Mouse (Mus musculus) kidney, postnatal 0 days (tissue): ENCODE data around the gene Etnk1. TPM values are rescaled to one million over a fixed set of nuclear protein-coding genes. Genes with fewer than 3 reads are reported as not detected.
A peak's percentile ranks its signal among the peaks of the same experiment; 100 is the strongest.

Source experiments
- ATAC-seq: fragments of 200-750 bp; cut with Nextera tagmentation; replicated peaks from 2 replicates; pipeline ENCODE4 v1.8.0; 2017; ENCODE audit warnings: low read depth, moderate number of reproducible peaks, moderate TSS enrichment, moderate library complexity; ENCODE audit not compliant: low FRiP score
- DNase-seq: peaks from one replicate; pipeline ENCODE4 v3.0.0-alpha.2; 2016; ENCODE audit warnings: low spot score
- H3K27ac ChIP-seq: fragments of 300-500 bp; sonication (generic); 2 replicates; pipeline ENCODE4 v1.5.1; 2014; ENCODE audit warnings: mild to moderate bottlenecking
- H3K27me3 ChIP-seq: fragments of 300-500 bp; sonication (generic); 2 replicates; pipeline ENCODE4 v1.6.1; 2014; ENCODE audit warnings: low read length, mixed read lengths; ENCODE audit not compliant: insufficient read depth
- H3K36me3 ChIP-seq: fragments of 300-500 bp; sonication (generic); 2 replicates; pipeline ENCODE4 v1.6.1; 2014; ENCODE audit warnings: low read length, mixed read lengths; ENCODE audit not compliant: insufficient read depth
- H3K4me1 ChIP-seq: fragments of 300-500 bp; sonication (generic); replicated peaks from 2 replicates; pipeline ENCODE4 v1.6.1; 2014; ENCODE audit warnings: antibody characterized with exemption, low read length, mixed read lengths; ENCODE audit not compliant: insufficient read depth
- H3K4me2 ChIP-seq: fragments of 300-500 bp; sonication (generic); 2 replicates; pipeline ENCODE4 v1.6.1; 2014; ENCODE audit warnings: mild to moderate bottlenecking, low read length, moderate library complexity, mixed read lengths
- H3K4me3 ChIP-seq: fragments of 300-500 bp; sonication (generic); replicated peaks from 2 replicates; pipeline ENCODE4 v1.5.1; 2014; ENCODE audit warnings: low read depth, low read length
- H3K9ac ChIP-seq: fragments of 300-500 bp; sonication (generic); 2 replicates; pipeline ENCODE4 v1.6.1; 2014; ENCODE audit warnings: low read depth, low read length
- H3K9me3 ChIP-seq: fragments of 300-500 bp; sonication (generic); replicated peaks from 2 replicates; pipeline ENCODE4 v1.6.1; 2016; ENCODE audit warnings: low read length, inconsistent platforms, mixed read lengths
- CTCF ChIP-seq: IDR thresholded peaks from 2 replicates; pipeline ENCODE4 v1.5.1; 2016; ENCODE audit warnings: antibody characterized with exemption, low read depth, mild to moderate bottlenecking, moderate library complexity
- WGBS: fragments of 180-500 bp; shearing (Covaris S2); extraction: QIAGEN DNeasy Blood & Tissue Kit; methylation state at CpG from one replicate; pipeline ENCODE4 v1.1.7; 2014; 5-methylcytosine and 5-hydroxymethylcytosine counted together
- polyA plus RNA-seq: library from polyadenylated mRNA; unstranded; fragments of >200 nt; fragmentation: Nextera tagmentation; extraction: Ambion mirVana; gene quantifications from 2 replicates; pipeline ENCODE4 v1.2.1, GENCODE M21; 2015

Gene Etnk1
- 35.9 and 36.6 TPM in 2 replicates for polyA plus RNA-seq

- peak; percentile 27; the same call in 1 of the 2 replicates for TF ChIP-seq CTCF
- Histone ChIP-seq H3K9me3 (no peaks in the 10 kb centered on the region), H3K4me1 (0 out of 2 replicates have a peak, but pooled peaks cover 10% of the 10 kb centered on the region), H3K36me3 (0 out of 2 replicates have a peak, but pooled peaks cover 7% of the 10 kb centered on the region), H3K4me3 (peak within 1 kb of the TSS; percentile 74), H3K4me2 (peak within 1 kb of the TSS; percentile 78), H3K27ac (peak within 1 kb of the TSS; percentile 92), H3K9ac (peak within 1 kb of the TSS; percentile 88), H3K27me3 (no peaks in the 10 kb centered on the region)
- peak; percentile 94 for DNase-seq
- WGBS: under 1% methylated on average over 78 of the region's 81 CpGs
- ATAC-seq: peak; percentile 96
These were observed at the start of gene Etnk1 for GRCm38 (mm10) chr6:143166452-143167357. Etnk1 (plus strand) TSS chr6:143167221.

- no peaks in the 10 kb centered on the region for H3K9me3 ChIP-seq
- no peak for TF ChIP-seq CTCF
- WGBS: 78% methylated on average over 6 of the region's 6 CpGs
- ATAC-seq (no peak), DNase-seq (no peak)
- no peak overlapping the region for H3K4me3 ChIP-seq
- no peak overlapping the region for H3K4me2 ChIP-seq
- H3K4me1 ChIP-seq: no peaks in the 10 kb centered on the region
- no peak overlapping the region for H3K9ac ChIP-seq
- H3K36me3 ChIP-seq: no peaks in the 10 kb centered on the region
- H3K27ac ChIP-seq: no peak overlapping the region
- H3K27me3 ChIP-seq: no peaks in the 10 kb centered on the region
These were observed 47.7 kb upstream of the Etnk1 start for GRCm38 (mm10) chr6:143119325-143119724.

- Histone ChIP-seq H3K4me2 (no peak overlapping the region), H3K4me3 (no peak overlapping the region), H3K36me3 (no peaks in the 10 kb centered on the region), H3K9me3 (peaks cover 6% of the 10 kb centered on the region; the same call in 1 of the 2 replicates), H3K4me1 (no peaks in the 10 kb centered on the region), H3K9ac (no peak overlapping the region), H3K27me3 (no peaks in the 10 kb centered on the region), H3K27ac (no peak overlapping the region)
- ATAC-seq (no peak), DNase-seq (no peak)
- TF ChIP-seq CTCF: no peak
These were observed 41.3 kb upstream of the Etnk1 start for GRCm38 (mm10) chr6:143125721-143126120.

- Histone ChIP-seq H3K4me3 (no peak overlapping the region), H3K9me3 (peaks cover 6% of the 10 kb centered on the region; the same call in 1 of the 2 replicates), H3K27ac (no peak overlapping the region), H3K9ac (no peak overlapping the region), H3K27me3 (no peaks in the 10 kb centered on the region), H3K4me1 (no peaks in the 10 kb centered on the region), H3K4me2 (no peak overlapping the region), H3K36me3 (no peaks in the 10 kb centered on the region)
- TF ChIP-seq CTCF: no peak
- ATAC-seq (no peak), DNase-seq (no peak)
- WGBS: 89% methylated on average over 7 of the region's 7 CpGs
These were observed 37.6 kb upstream of the Etnk1 start for GRCm38 (mm10) chr6:143129466-143129865.

DNA sequence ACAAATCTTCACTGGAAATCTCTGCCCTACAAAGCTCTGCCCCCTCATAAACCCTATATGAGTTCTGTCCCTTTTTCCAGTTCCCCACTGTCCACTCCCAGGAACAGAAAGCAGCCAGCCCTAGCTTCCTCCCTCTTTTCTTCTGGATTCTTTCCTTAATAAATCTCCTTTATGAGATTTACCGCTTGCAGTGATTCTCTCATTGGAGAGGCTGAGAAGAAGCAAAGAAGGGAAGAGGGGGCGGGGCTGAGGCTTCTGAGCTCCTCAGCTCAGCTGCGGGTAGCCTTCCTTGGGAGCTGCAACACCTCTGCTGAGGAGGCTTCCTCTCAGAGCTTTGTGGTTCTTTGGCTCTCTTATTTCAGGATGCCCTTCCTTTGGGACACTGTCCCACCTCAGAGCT, 37.1 kb upstream of the Etnk1 start:
- 79% methylated on average over 3 of the region's 3 CpGs for WGBS
- H3K4me2 ChIP-seq: no peak overlapping the region
- H3K4me3 ChIP-seq: no peak overlapping the region
- H3K4me1 ChIP-seq: no peaks in the 10 kb centered on the region
- no peak for TF ChIP-seq CTCF
- peaks cover 6% of the 10 kb centered on the region; the same call in 1 of the 2 replicates for H3K9me3 ChIP-seq
- DNase-seq: peak; percentile 52
- H3K27ac ChIP-seq: no peak overlapping the region
- H3K9ac ChIP-seq: no peak overlapping the region
- no peak for ATAC-seq
- no peaks in the 10 kb centered on the region for H3K36me3 ChIP-seq
- H3K27me3 ChIP-seq: no peaks in the 10 kb centered on the region

- ATAC-seq: no peak
- Histone ChIP-seq H3K36me3 (no peaks in the 10 kb centered on the region), H3K27ac (no peak overlapping the region), H3K9ac (no peak overlapping the region), H3K4me3 (no peak overlapping the region), H3K27me3 (no peaks in the 10 kb centered on the region), H3K4me2 (no peak overlapping the region), H3K4me1 (no peaks in the 10 kb centered on the region), H3K9me3 (peaks cover 6% of the 10 kb centered on the region; the same call in 1 of the 2 replicates)
- WGBS: 71% methylated on average over 4 of the region's 4 CpGs
- no peak for DNase-seq
- no peak for TF ChIP-seq CTCF
These were observed 36.6 kb upstream of the Etnk1 start for GRCm38 (mm10) chr6:143130411-143130810.
